Mouse (Mus musculus): Measurements from ENCODE around the gene Gm20458.

GRCm38 (mm10) chr2:164521841-164522240 is 61.1 kb downstream of the Gm20458 start:
- TF ChIP-seq POLR2A (IDR thresholded peaks at IDR 0.05; ENCODE audit: low read depth, low read length) (no peak), CTCF (conservative IDR thresholded peaks at IDR 0.05; ENCODE audit: insufficient read depth, insufficient read length, low read depth, low read length) (no peak)

Data from kidney, adult 2 months (tissue).